Mouse (Mus musculus) layer of hippocampus, adult 11-12 months (tissue): Measurements from ENCODE around the gene Cul4a.

Source experiments
- DNase-seq: peaks from one replicate; pipeline ENCODE4 v3.0.0; 2022; ENCODE audit warnings: low spot score

The Cul4a gene

GRCm38 (mm10) chr8:13179948-13180347, 74.5 kb downstream of the Cul4a start:
- DNase-seq, result no peak

- DNase-seq, result no peak
These were observed 75.0 kb downstream of the Cul4a start for GRCm38 (mm10) chr8:13180408-13180807.

GRCm38 (mm10) chr8:13180911-13181690, 75.7 kb downstream of the Cul4a start:
- no peak for DNase-seq

GRCm38 (mm10) chr8:13181691-13181976, 76.2 kb downstream of the Cul4a start:
- no peak for DNase-seq

GRCm38 (mm10) chr8:13186819-13187218, 81.4 kb downstream of the Cul4a start:
- DNase-seq, result no peak

GRCm38 (mm10) chr8:13187229-13187628, 81.8 kb downstream of the Cul4a start:
- no peak for DNase-seq

GRCm38 (mm10) chr8:13187638-13188037, 82.2 kb downstream of the Cul4a start:
- DNase-seq, result no peak

GRCm38 (mm10) chr8:13188052-13188555, 82.7 kb downstream of the Cul4a start:
- no peak for DNase-seq

GRCm38 (mm10) chr8:13188857-13189256, 83.4 kb downstream of the Cul4a start:
- no peak for DNase-seq

- no peak for DNase-seq
These were observed 84.8 kb downstream of the Cul4a start for GRCm38 (mm10) chr8:13190235-13190634.

GRCm38 (mm10) chr8:13194818-13195217, 89.4 kb downstream of the Cul4a start:
- no peak for DNase-seq

- DNase-seq, result no peak
These were observed 92.1 kb downstream of the Cul4a start for GRCm38 (mm10) chr8:13197493-13197892.
